Mouse (Mus musculus) right cerebral cortex, postnatal 25 days (tissue): ENCODE measurements around the gene Aff1.
A peak's percentile ranks its signal among the peaks of the same experiment; 100 is the strongest.

Experiments
- DNase-seq: peaks from one replicate; pipeline ENCODE4 v3.0.0; 2022

Gene Aff1

GRCm38 (mm10) chr5:103691624-103692530, at the start of gene Aff1:
TSS of gene Aff1 (plus strand) at chr5:103692374.
- DNase-seq: peak; percentile 58

GRCm38 (mm10) chr5:103644167-103644566, 48.0 kb upstream of the Aff1 start:
- no peak for DNase-seq

- no peak for DNase-seq
Measured at GRCm38 (mm10) chr5:103647320-103647719, 44.9 kb upstream of the Aff1 start.

- DNase-seq: no peak
Measured at GRCm38 (mm10) chr5:103654225-103654624, 37.9 kb upstream of the Aff1 start.

- DNase-seq: no peak
Measured at GRCm38 (mm10) chr5:103654780-103655179, 37.4 kb upstream of the Aff1 start.

GRCm38 (mm10) chr5:103655346-103656118, 36.6 kb upstream of the Aff1 start, which contains the start of gene 1700016H13Rik:
TSS of gene 1700016H13Rik (minus strand) at chr5:103656010.
- peak; percentile 46 for DNase-seq

GRCm38 (mm10) chr5:103658921-103659320, 33.3 kb upstream of the Aff1 start:
- DNase-seq: no peak

GRCm38 (mm10) chr5:103659571-103659970, 32.6 kb upstream of the Aff1 start:
- no peak for DNase-seq

- DNase-seq: no peak
Measured at GRCm38 (mm10) chr5:103664932-103665331, 27.2 kb upstream of the Aff1 start.

GRCm38 (mm10) chr5:103665876-103666275, 26.3 kb upstream of the Aff1 start:
- no peak for DNase-seq

GRCm38 (mm10) chr5:103671858-103672257, 20.3 kb upstream of the Aff1 start:
- no peak for DNase-seq

- DNase-seq: no peak
Measured at GRCm38 (mm10) chr5:103673611-103674010, 18.6 kb upstream of the Aff1 start.

GRCm38 (mm10) chr5:103674482-103674881, 17.7 kb upstream of the Aff1 start:
- no peak for DNase-seq

- no peak for DNase-seq
Measured at GRCm38 (mm10) chr5:103676289-103676881, 15.8 kb upstream of the Aff1 start.

- no peak for DNase-seq
Measured at GRCm38 (mm10) chr5:103677894-103678293, 14.3 kb upstream of the Aff1 start.

GRCm38 (mm10) chr5:103678974-103679373, 13.2 kb upstream of the Aff1 start:
- DNase-seq: no peak

- DNase-seq: peak; percentile 60
Measured at GRCm38 (mm10) chr5:103680381-103680780, 11.8 kb upstream of the Aff1 start.

- no peak for DNase-seq
Measured at GRCm38 (mm10) chr5:103681824-103682223, 10.3 kb upstream of the Aff1 start.

- no peak for DNase-seq
Measured at GRCm38 (mm10) chr5:103689645-103690044, 2.5 kb upstream of the Aff1 start.

- DNase-seq: no peak
Measured at GRCm38 (mm10) chr5:103690190-103690589, 2.0 kb upstream of the Aff1 start.

GRCm38 (mm10) chr5:103691171-103691570, 1.0 kb upstream of the Aff1 start:
- no peak for DNase-seq

- DNase-seq: no peak
Measured at GRCm38 (mm10) chr5:103692531-103693040, 412 bp downstream of the Aff1 start.

- no peak for DNase-seq
Measured at GRCm38 (mm10) chr5:103693041-103693641, 967 bp downstream of the Aff1 start.
